Mouse (Mus musculus): ENCODE measurements at regions not wholly inside any gene's neighbourhood (a gene's known extent, or its start where the extent isn't known, plus 50 kb on each side); places are given as distances from the start of the nearest gene placed in this dataset.

DNA sequence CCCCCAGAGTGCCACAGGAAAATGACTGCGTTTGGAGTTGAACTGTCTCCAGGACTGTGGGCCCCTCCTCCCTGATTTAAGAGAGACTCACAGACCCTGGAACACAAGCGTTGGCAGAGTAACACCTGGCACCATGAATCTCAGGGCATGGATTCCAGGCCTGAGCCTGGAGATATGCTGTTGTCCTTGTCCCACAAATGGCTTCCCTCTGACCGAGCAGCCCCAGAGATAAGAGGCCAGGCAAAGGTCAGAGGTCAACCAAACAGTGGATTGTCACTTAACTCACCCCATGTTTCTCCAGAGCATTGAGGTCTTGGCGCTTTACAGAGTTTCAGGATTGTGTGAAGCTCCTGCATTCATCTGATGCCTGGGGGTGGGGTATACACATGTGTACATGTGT lies 373.3 kb downstream of the Prdm2 start:
- no peak for DNase-seq
- Histone ChIP-seq H3K4me3 (ENCODE audit: insufficient read depth, low read depth, low read length) (no peak overlapping the region), H3K36me3 (ENCODE audit: control insufficient read depth, insufficient read depth, low read length) (no peaks in the 10 kb centered on the region), H3K4me1 (ENCODE audit: control insufficient read depth, insufficient read depth, low read length) (no peaks in the 10 kb centered on the region), H3K27me3 (replicated peaks; ENCODE audit: control insufficient read depth, insufficient read depth, low read length) (no peaks in the 10 kb centered on the region; the same call in 1 of the 2 replicates), H3K27ac (ENCODE audit: insufficient read depth, low read depth, low read length) (no peak overlapping the region)
- WGBS: 69% methylated on average over 4 of the region's 4 CpGs
- TF ChIP-seq POLR2A (IDR thresholded peaks at IDR 0.05; ENCODE audit: low read depth, low read length): no peak
- TF ChIP-seq CTCF (conservative IDR thresholded peaks at IDR 0.05; ENCODE audit: insufficient read depth, insufficient read length, low read depth, low read length): no peak

GRCm38 (mm10) chr4:142838363-142838964 lies 374.3 kb downstream of the Prdm2 start:
- Histone ChIP-seq H3K27ac (ENCODE audit: insufficient read depth, low read depth, low read length) (no peak overlapping the region), H3K36me3 (ENCODE audit: control insufficient read depth, insufficient read depth, low read length) (no peaks in the 10 kb centered on the region), H3K4me1 (ENCODE audit: control insufficient read depth, insufficient read depth, low read length) (no peaks in the 10 kb centered on the region), H3K4me3 (ENCODE audit: insufficient read depth, low read depth, low read length) (no peak overlapping the region), H3K27me3 (replicated peaks; ENCODE audit: control insufficient read depth, insufficient read depth, low read length) (no peaks in the 10 kb centered on the region; the same call in 1 of the 2 replicates)
- 58% methylated on average over 4 of the region's 4 CpGs for WGBS
- peak; percentile 44 for DNase-seq
- TF ChIP-seq POLR2A (IDR thresholded peaks at IDR 0.05; ENCODE audit: low read depth, low read length) (no peak), CTCF (conservative IDR thresholded peaks at IDR 0.05; ENCODE audit: insufficient read depth, insufficient read length, low read depth, low read length) (no peak)

DNA sequence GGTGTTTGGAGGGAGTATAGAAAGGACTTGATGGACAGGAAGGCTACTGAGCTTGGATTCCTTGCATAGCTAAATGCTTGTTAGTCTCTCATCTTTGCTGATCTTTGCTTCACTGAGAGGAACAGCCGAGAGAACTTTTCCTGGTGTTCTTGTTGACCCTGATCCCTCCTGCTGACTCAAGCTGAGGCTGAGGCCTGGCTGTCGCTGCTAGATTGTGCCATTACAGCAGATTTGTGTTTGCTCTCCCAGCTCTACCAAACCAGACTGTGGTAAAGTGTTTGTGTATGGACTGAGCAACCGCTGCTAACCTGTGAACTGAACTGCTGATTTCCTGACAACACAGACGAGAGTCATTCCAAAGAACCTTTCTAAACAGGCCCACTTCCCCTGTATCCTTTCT lies 375.2 kb downstream of the Prdm2 start:
- H3K27me3 ChIP-seq (replicated peaks; ENCODE audit: control insufficient read depth, insufficient read depth, low read length): no peaks in the 10 kb centered on the region
- H3K4me1 ChIP-seq (ENCODE audit: control insufficient read depth, insufficient read depth, low read length): no peaks in the 10 kb centered on the region
- TF ChIP-seq POLR2A (IDR thresholded peaks at IDR 0.05; ENCODE audit: low read depth, low read length): no peak
- H3K36me3 ChIP-seq (ENCODE audit: control insufficient read depth, insufficient read depth, low read length): no peaks in the 10 kb centered on the region
- no peak overlapping the region for H3K27ac ChIP-seq (ENCODE audit: insufficient read depth, low read depth, low read length)
- no peak overlapping the region for H3K4me3 ChIP-seq (ENCODE audit: insufficient read depth, low read depth, low read length)
- 67% methylated on average over 4 of the region's 4 CpGs for WGBS
- no peak for DNase-seq

DNA sequence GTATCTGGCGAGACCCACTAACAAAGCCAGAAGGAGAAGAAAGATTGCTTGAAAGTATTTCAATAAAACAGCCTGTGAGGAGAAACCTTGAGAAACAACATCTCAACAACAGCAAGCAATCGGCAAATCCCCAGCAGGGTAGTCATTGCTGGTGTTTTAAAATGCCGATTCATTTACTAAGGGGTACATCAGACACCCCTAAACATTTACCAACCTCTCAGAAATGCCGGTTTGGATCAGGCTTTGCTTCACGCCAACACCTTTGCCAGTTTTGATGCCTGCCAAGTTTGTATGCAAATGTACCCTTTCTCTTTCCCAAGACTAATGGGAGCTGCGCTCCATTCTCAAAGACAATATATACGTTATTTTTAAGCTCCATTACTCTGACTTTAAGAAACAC lies 383.1 kb downstream of the Prdm2 start:
- no peaks in the 10 kb centered on the region for H3K4me1 ChIP-seq (ENCODE audit: control insufficient read depth, insufficient read depth, low read length)
- WGBS: 82% methylated on average over 7 of the region's 7 CpGs
- no peak overlapping the region for H3K27ac ChIP-seq (ENCODE audit: insufficient read depth, low read depth, low read length)
- H3K36me3 ChIP-seq (ENCODE audit: control insufficient read depth, insufficient read depth, low read length): no peaks in the 10 kb centered on the region
- H3K27me3 ChIP-seq (replicated peaks; ENCODE audit: control insufficient read depth, insufficient read depth, low read length): no peaks in the 10 kb centered on the region
- no peak for TF ChIP-seq POLR2A (IDR thresholded peaks at IDR 0.05; ENCODE audit: low read depth, low read length)
- TF ChIP-seq CTCF (conservative IDR thresholded peaks at IDR 0.05; ENCODE audit: insufficient read depth, insufficient read length, low read depth, low read length): no peak
- DNase-seq: no peak
- no peak overlapping the region for H3K4me3 ChIP-seq (ENCODE audit: insufficient read depth, low read depth, low read length)

DNA sequence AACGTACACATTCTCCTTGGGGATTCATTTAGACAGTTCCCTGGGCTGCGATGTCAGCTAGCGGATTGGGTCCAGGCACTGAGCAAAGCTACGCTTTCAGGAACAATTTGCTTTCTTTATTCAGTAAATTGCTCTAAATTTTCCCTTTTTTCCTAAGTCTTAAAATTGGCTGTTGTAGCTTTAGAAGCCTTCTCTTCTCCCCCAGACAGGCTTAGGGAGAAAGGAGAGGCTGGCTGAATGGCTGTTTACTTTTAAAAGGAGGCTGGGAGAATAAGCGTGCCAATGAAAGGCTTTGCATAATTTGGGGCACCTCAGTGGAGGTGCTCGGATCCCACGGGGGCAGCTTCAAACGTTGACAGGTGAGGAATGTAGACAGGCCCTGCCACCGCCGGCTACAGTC lies 383.8 kb downstream of the Prdm2 start:
- H3K27ac ChIP-seq (ENCODE audit: insufficient read depth, low read depth, low read length): no peak overlapping the region

GRCm38 (mm10) chr4:142826250-142826893 lies 386.4 kb downstream of the Prdm2 start:
- TF ChIP-seq POLR2A (IDR thresholded peaks at IDR 0.05; ENCODE audit: low read depth, low read length) (no peak), CTCF (conservative IDR thresholded peaks at IDR 0.05; ENCODE audit: insufficient read depth, insufficient read length, low read depth, low read length) (no peak)
- no peaks in the 10 kb centered on the region for H3K36me3 ChIP-seq (ENCODE audit: control insufficient read depth, insufficient read depth, low read length)
- H3K27me3 ChIP-seq (replicated peaks; ENCODE audit: control insufficient read depth, insufficient read depth, low read length): no peaks in the 10 kb centered on the region
- DNase-seq: no peak
- no peak overlapping the region for H3K27ac ChIP-seq (ENCODE audit: insufficient read depth, low read depth, low read length)
- WGBS: 38% methylated on average over 13 of the region's 13 CpGs
- no peak overlapping the region for H3K4me3 ChIP-seq (ENCODE audit: insufficient read depth, low read depth, low read length)
- H3K4me1 ChIP-seq (ENCODE audit: control insufficient read depth, insufficient read depth, low read length): no peaks in the 10 kb centered on the region

More for the DNA sequence above, 383.8 kb downstream of the Prdm2 start:
- TF ChIP-seq POLR2A (IDR thresholded peaks at IDR 0.05; ENCODE audit: low read depth, low read length) (no peak), CTCF (conservative IDR thresholded peaks at IDR 0.05; ENCODE audit: insufficient read depth, insufficient read length, low read depth, low read length) (no peak)
- Histone ChIP-seq H3K27me3 (replicated peaks; ENCODE audit: control insufficient read depth, insufficient read depth, low read length) (no peaks in the 10 kb centered on the region), H3K36me3 (ENCODE audit: control insufficient read depth, insufficient read depth, low read length) (no peaks in the 10 kb centered on the region), H3K4me3 (ENCODE audit: insufficient read depth, low read depth, low read length) (no peak overlapping the region), H3K4me1 (ENCODE audit: control insufficient read depth, insufficient read depth, low read length) (no peaks in the 10 kb centered on the region)
- no peak for DNase-seq
- 49% methylated on average over 10 of the region's 10 CpGs for WGBS

GRCm38 (mm10) chr4:142825786-142826185 lies 387.0 kb downstream of the Prdm2 start:
- Histone ChIP-seq H3K4me1 (ENCODE audit: control insufficient read depth, insufficient read depth, low read length) (no peaks in the 10 kb centered on the region), H3K4me3 (ENCODE audit: insufficient read depth, low read depth, low read length) (no peak overlapping the region), H3K36me3 (ENCODE audit: control insufficient read depth, insufficient read depth, low read length) (no peaks in the 10 kb centered on the region), H3K27me3 (replicated peaks; ENCODE audit: control insufficient read depth, insufficient read depth, low read length) (no peaks in the 10 kb centered on the region), H3K27ac (ENCODE audit: insufficient read depth, low read depth, low read length) (no peak overlapping the region)
- 31% methylated on average over 5 of the region's 5 CpGs for WGBS
- no peak for DNase-seq
- TF ChIP-seq POLR2A (IDR thresholded peaks at IDR 0.05; ENCODE audit: low read depth, low read length): no peak
- no peak for TF ChIP-seq CTCF (conservative IDR thresholded peaks at IDR 0.05; ENCODE audit: insufficient read depth, insufficient read length, low read depth, low read length)
